Mouse (Mus musculus): ENCODE results near the gene Lpxn.

Gene Lpxn

GRCm38 (mm10) chr19:12804237-12804636, 8.2 kb downstream of the Lpxn start:
- no peak for DNase-seq (ENCODE audit: low read depth, low spot score)

GRCm38 (mm10) chr19:12805730-12806129, 9.7 kb downstream of the Lpxn start:
- DNase-seq (ENCODE audit: low read depth, low spot score): no peak

- no peak for DNase-seq (ENCODE audit: low read depth, low spot score)
Measured at GRCm38 (mm10) chr19:12806214-12806613, 10.2 kb downstream of the Lpxn start.

- no peak for DNase-seq (ENCODE audit: low read depth, low spot score)
Measured at GRCm38 (mm10) chr19:12812644-12813364, 16.8 kb downstream of the Lpxn start.

- no peak for DNase-seq (ENCODE audit: low read depth, low spot score)
Measured at GRCm38 (mm10) chr19:12813883-12814282, 17.9 kb downstream of the Lpxn start.

- no peak for DNase-seq (ENCODE audit: low read depth, low spot score)
Measured at GRCm38 (mm10) chr19:12818507-12818906, 22.5 kb downstream of the Lpxn start.

GRCm38 (mm10) chr19:12820383-12820782, 24.4 kb downstream of the Lpxn start:
- DNase-seq (ENCODE audit: low read depth, low spot score): no peak

- no peak for DNase-seq (ENCODE audit: low read depth, low spot score)
Measured at GRCm38 (mm10) chr19:12824549-12824948, 28.6 kb downstream of the Lpxn start.

GRCm38 (mm10) chr19:12830823-12831430, 34.9 kb downstream of the Lpxn start:
- no peak for DNase-seq (ENCODE audit: low read depth, low spot score)

GRCm38 (mm10) chr19:12831559-12831958, 35.6 kb downstream of the Lpxn start:
- no peak for DNase-seq (ENCODE audit: low read depth, low spot score)

GRCm38 (mm10) chr19:12833625-12834024, 37.6 kb downstream of the Lpxn start:
- no peak for DNase-seq (ENCODE audit: low read depth, low spot score)

- DNase-seq (ENCODE audit: low read depth, low spot score): no peak
Measured at GRCm38 (mm10) chr19:12838507-12838906, 42.5 kb downstream of the Lpxn start.

GRCm38 (mm10) chr19:12846382-12846781, 50.4 kb downstream of the Lpxn start, which contains the start of gene Gm5244:
TSS of gene Gm5244 (plus strand) at chr19:12846682.
- no peak for DNase-seq (ENCODE audit: low read depth, low spot score)

GRCm38 (mm10) chr19:12856983-12857382, 61.0 kb downstream of the Lpxn start, which contains the start of gene Olfr1444:
TSS of gene Olfr1444 (plus strand) at chr19:12857283.
- no peak for DNase-seq (ENCODE audit: low read depth, low spot score)
